Mouse (Mus musculus): ENCODE data around the gene Gm49384. TPM values are rescaled to one million over a fixed set of nuclear protein-coding genes. Genes with fewer than 3 reads are reported as not detected.

Gene Gm49384
- total and polyA plus RNA-seq, 2 experiments from 2014 or later = 0.52 to 7.8 TPM

DNA sequence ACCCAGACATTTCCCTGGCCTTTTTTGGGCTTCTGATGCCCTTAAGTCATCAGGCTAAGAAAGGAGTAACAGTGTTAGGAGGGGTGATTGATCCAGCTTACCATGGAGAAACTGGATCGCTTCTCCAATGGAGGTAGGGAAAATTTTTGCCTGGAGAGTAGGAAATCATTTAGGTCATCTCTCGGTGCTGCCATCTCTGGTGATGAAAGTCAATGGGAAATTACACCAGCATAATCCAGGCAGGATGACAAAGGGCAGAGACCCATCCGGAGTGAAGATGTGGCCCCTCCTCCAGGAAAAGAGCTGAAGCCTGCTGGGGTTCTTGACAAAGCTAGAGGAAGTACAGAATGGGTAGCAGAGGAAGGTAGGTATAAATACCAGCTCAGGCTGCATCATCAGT, 34.2 kb upstream of the Gm49384 start:
- DNase-seq = no peak
- H3K9ac ChIP-seq = no peak overlapping the region
- H3K4me2 ChIP-seq (ENCODE audit: low read depth) = no peak overlapping the region
- H3K4me1 ChIP-seq (ENCODE audit: insufficient read depth) = no peaks in the 10 kb centered on the region
- H3K27ac ChIP-seq (ENCODE audit: low read depth, low read length) = no peak overlapping the region
- H3K9me3 ChIP-seq (ENCODE audit: low read length) = no peaks in the 10 kb centered on the region
- TF ChIP-seq CTCF (IDR thresholded peaks at IDR 0.05; ENCODE audit: low read depth) = no peak
- H3K4me3 ChIP-seq (ENCODE audit: low read depth, low read length) = no peak overlapping the region
- WGBS = 41% methylated on average over 3 of the region's 3 CpGs
- H3K27me3 ChIP-seq (ENCODE audit: insufficient read depth, low read length) = no peaks in the 10 kb centered on the region
- no peak for ATAC-seq
- no peaks in the 10 kb centered on the region for H3K36me3 ChIP-seq (ENCODE audit: insufficient read depth)

DNA sequence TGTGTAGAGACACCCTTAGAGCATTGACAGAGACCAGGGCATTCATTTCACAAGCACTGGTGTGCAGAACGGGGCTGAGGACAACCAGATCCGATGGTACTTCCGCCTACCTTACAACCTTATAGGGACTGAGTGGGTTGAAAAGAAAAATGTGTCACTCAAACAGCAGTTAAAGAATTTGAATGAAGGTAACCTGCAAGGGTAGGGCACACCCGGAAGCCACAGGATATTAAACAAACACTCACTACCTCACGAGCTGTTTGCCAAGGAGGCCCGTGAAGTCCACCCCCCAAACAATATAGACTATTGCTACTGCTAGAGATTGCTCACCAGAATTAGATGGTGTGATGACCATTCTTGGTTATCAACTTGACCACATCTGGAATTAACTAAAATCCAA, 31.7 kb upstream of the Gm49384 start:
- no peak overlapping the region for H3K9ac ChIP-seq
- no peak overlapping the region for H3K4me2 ChIP-seq (ENCODE audit: low read depth)
- no peaks in the 10 kb centered on the region for H3K27me3 ChIP-seq (ENCODE audit: insufficient read depth, low read length)
- H3K9me3 ChIP-seq (ENCODE audit: low read length) = no peaks in the 10 kb centered on the region
- no peak for ATAC-seq
- H3K4me1 ChIP-seq (ENCODE audit: insufficient read depth) = no peaks in the 10 kb centered on the region
- no peak for TF ChIP-seq CTCF (IDR thresholded peaks at IDR 0.05; ENCODE audit: low read depth)
- WGBS = 91% methylated on average over 6 of the region's 6 CpGs
- no peak overlapping the region for H3K27ac ChIP-seq (ENCODE audit: low read depth, low read length)
- H3K36me3 ChIP-seq (ENCODE audit: insufficient read depth) = no peaks in the 10 kb centered on the region
- H3K4me3 ChIP-seq (ENCODE audit: low read depth, low read length) = no peak overlapping the region
- DNase-seq = no peak

- DNase-seq (no peak), ATAC-seq (no peak)
- Histone ChIP-seq H3K27ac (ENCODE audit: low read depth, low read length) (no peak overlapping the region), H3K4me2 (ENCODE audit: low read depth) (no peak overlapping the region), H3K9ac (no peak overlapping the region), H3K36me3 (ENCODE audit: insufficient read depth) (no peaks in the 10 kb centered on the region), H3K9me3 (ENCODE audit: low read length) (no peaks in the 10 kb centered on the region), H3K27me3 (ENCODE audit: insufficient read depth, low read length) (no peaks in the 10 kb centered on the region), H3K4me3 (ENCODE audit: low read depth, low read length) (no peak overlapping the region), H3K4me1 (ENCODE audit: insufficient read depth) (no peaks in the 10 kb centered on the region)
- peak; percentile 16; the same call in 1 of the 2 replicates for TF ChIP-seq CTCF (IDR thresholded peaks at IDR 0.05; ENCODE audit: low read depth)
- WGBS = 55% methylated on average over 2 of the region's 2 CpGs
Observed at GRCm38 (mm10) chr12:69229251-69229650, 25.2 kb upstream of the Gm49384 start.

GRCm38 (mm10) chr12:69227776-69228466, 23.9 kb upstream of the Gm49384 start, which contains the start of gene Pole2:
Gene Pole2, minus strand, starts transcription at chr12:69228195.
- DNase-seq (peak; percentile 89), ATAC-seq (peak; percentile 97)
- H3K27me3 ChIP-seq (ENCODE audit: insufficient read depth, low read length) = no peaks in the 10 kb centered on the region
- peak within 1 kb of the TSS; percentile 40 for H3K4me2 ChIP-seq (ENCODE audit: low read depth)
- H3K4me1 ChIP-seq (ENCODE audit: insufficient read depth) = no peaks in the 10 kb centered on the region
- H3K36me3 ChIP-seq (ENCODE audit: insufficient read depth) = no peaks in the 10 kb centered on the region
- H3K27ac ChIP-seq (ENCODE audit: low read depth, low read length) = peak within 1 kb of the TSS; percentile 69
- peak within 1 kb of the TSS; percentile 53 for H3K9ac ChIP-seq
- TF ChIP-seq CTCF (IDR thresholded peaks at IDR 0.05; ENCODE audit: low read depth) = 0 out of 2 replicates have a peak, but pooled peaks have one; percentile 16
- under 1% methylated on average over 37 of the region's 37 CpGs for WGBS
- H3K4me3 ChIP-seq (ENCODE audit: low read depth, low read length) = peak within 1 kb of the TSS; percentile 68
- H3K9me3 ChIP-seq (ENCODE audit: low read length) = no peaks in the 10 kb centered on the region

GRCm38 (mm10) chr12:69220613-69221277, 16.7 kb upstream of the Gm49384 start:
- TF ChIP-seq CTCF (IDR thresholded peaks at IDR 0.05; ENCODE audit: low read depth) = no peak
- Histone ChIP-seq H3K4me3 (ENCODE audit: low read depth, low read length) (no peak overlapping the region), H3K9me3 (ENCODE audit: low read length) (no peaks in the 10 kb centered on the region), H3K4me1 (ENCODE audit: insufficient read depth) (no peaks in the 10 kb centered on the region), H3K4me2 (ENCODE audit: low read depth) (no peak overlapping the region), H3K27me3 (ENCODE audit: insufficient read depth, low read length) (no peaks in the 10 kb centered on the region), H3K9ac (no peak overlapping the region), H3K27ac (ENCODE audit: low read depth, low read length) (no peak overlapping the region), H3K36me3 (ENCODE audit: insufficient read depth) (no peaks in the 10 kb centered on the region)
- DNase-seq = no peak
- no peak for ATAC-seq
- 93% methylated on average over 19 of the region's 19 CpGs for WGBS

GRCm38 (mm10) chr12:69216587-69216986, 12.5 kb upstream of the Gm49384 start:
- WGBS = 85% methylated on average over 7 of the region's 7 CpGs
- no peaks in the 10 kb centered on the region for H3K9me3 ChIP-seq (ENCODE audit: low read length)
- no peak overlapping the region for H3K4me2 ChIP-seq (ENCODE audit: low read depth)
- TF ChIP-seq CTCF (IDR thresholded peaks at IDR 0.05; ENCODE audit: low read depth) = no peak
- H3K36me3 ChIP-seq (ENCODE audit: insufficient read depth) = no peaks in the 10 kb centered on the region
- H3K9ac ChIP-seq = no peak overlapping the region
- no peak for DNase-seq
- ATAC-seq = no peak
- H3K27ac ChIP-seq (ENCODE audit: low read depth, low read length) = no peak overlapping the region
- no peaks in the 10 kb centered on the region for H3K4me1 ChIP-seq (ENCODE audit: insufficient read depth)
- H3K27me3 ChIP-seq (ENCODE audit: insufficient read depth, low read length) = no peaks in the 10 kb centered on the region
- no peak overlapping the region for H3K4me3 ChIP-seq (ENCODE audit: low read depth, low read length)
